Mouse (Mus musculus) neural tube, embryonic 14.5 days (tissue): ENCODE measurements at regions not wholly inside any gene's neighbourhood (a gene's known extent, or its start where the extent isn't known, plus 50 kb on each side); places are given as distances from the start of the nearest gene placed in this dataset.

ENCODE experiments used
- ATAC-seq: fragments of 200-750 bp; cut with Nextera tagmentation; 2 replicates; pipeline ENCODE4 v1.8.0; 2017; ENCODE audit warnings: low read depth, mild to moderate bottlenecking, moderate TSS enrichment, moderate library complexity
- H3K27ac ChIP-seq: fragments of 300-500 bp; sonication (generic); 2 replicates; pipeline ENCODE4 v1.5.1; 2014; ENCODE audit warnings: low read depth, mild to moderate bottlenecking, control low read depth, low read length, moderate library complexity, mixed read lengths
- H3K27me3 ChIP-seq: fragments of 300-500 bp; sonication (generic); 2 replicates; pipeline ENCODE4 v1.6.1; 2014; ENCODE audit warnings: low read length; ENCODE audit not compliant: control insufficient read depth, insufficient read depth
- H3K36me3 ChIP-seq: fragments of 300-500 bp; sonication (generic); 2 replicates; pipeline ENCODE4 v1.6.1; 2014; ENCODE audit warnings: low read length, mixed read lengths; ENCODE audit not compliant: control insufficient read depth, insufficient read depth
- H3K4me1 ChIP-seq: fragments of 300-500 bp; sonication (generic); 2 replicates; pipeline ENCODE4 v1.6.1; 2014; ENCODE audit warnings: low read length; ENCODE audit not compliant: control insufficient read depth, insufficient read depth
- H3K4me2 ChIP-seq: fragments of 300-500 bp; sonication (generic); 2 replicates; pipeline ENCODE4 v1.6.1; 2014; ENCODE audit warnings: mild to moderate bottlenecking, low read depth, low read length, control low read depth
- H3K4me3 ChIP-seq: fragments of 300-500 bp; sonication (generic); 2 replicates; pipeline ENCODE4 v1.5.1; 2014; ENCODE audit warnings: low read depth, low read length, control low read depth, mixed read lengths
- H3K9ac ChIP-seq: fragments of 300-500 bp; sonication (generic); replicated peaks from 2 replicates; pipeline ENCODE4 v1.6.1; 2014; ENCODE audit warnings: low read depth, mild to moderate bottlenecking, control low read depth, low read length, mixed read lengths
- H3K9me3 ChIP-seq: fragments of 300-500 bp; sonication (generic); 2 replicates; pipeline ENCODE4 v1.6.1; 2016; ENCODE audit warnings: low read length; ENCODE audit not compliant: control insufficient read depth
- WGBS: fragments of 180-500 bp; shearing (Covaris S2); extraction: QIAGEN DNeasy Blood & Tissue Kit; methylation state at CpG from one replicate; pipeline ENCODE4 v1.1.7; 2014; 5-methylcytosine and 5-hydroxymethylcytosine counted together

DNA sequence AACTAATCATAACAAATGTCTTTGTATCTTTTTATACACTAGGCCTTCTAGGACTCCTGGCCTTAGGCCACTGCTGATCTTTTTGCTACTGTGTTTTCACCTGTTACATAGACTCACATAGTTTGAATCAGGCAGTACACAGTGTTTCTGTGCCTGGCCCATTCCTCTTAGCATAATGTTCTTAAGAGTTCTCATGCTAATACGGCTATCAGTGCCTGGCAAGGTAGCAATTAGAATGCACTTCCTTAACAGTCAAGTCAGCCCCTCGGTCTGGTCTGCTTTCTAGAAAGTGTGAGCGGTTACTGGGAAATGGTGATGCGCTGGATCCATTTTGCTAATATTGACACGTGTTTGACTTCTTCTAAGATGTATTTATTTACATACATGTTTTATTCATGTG is 54.2 kb upstream of the Lep start:
- no peak overlapping the region for H3K4me3 ChIP-seq
- 86% methylated on average over 5 of the region's 5 CpGs for WGBS
- no peak for ATAC-seq

More for the DNA sequence above, 54.2 kb upstream of the Lep start:
- no peaks in the 10 kb centered on the region for H3K27me3 ChIP-seq
- H3K36me3 ChIP-seq, result no peaks in the 10 kb centered on the region
- H3K9ac ChIP-seq, result no peak overlapping the region
- H3K4me2 ChIP-seq, result no peak overlapping the region
- H3K27ac ChIP-seq, result no peak overlapping the region
- no peaks in the 10 kb centered on the region for H3K4me1 ChIP-seq
- H3K9me3 ChIP-seq, result no peaks in the 10 kb centered on the region
